Mouse (Mus musculus) T-helper 2 cell (primary cell): ENCODE measurements around the gene Ubtd2.
"Not testable (repeated sequence)": the region's sequence is repeated elsewhere in the genome, so short reads cannot be mapped to it uniquely, and the experiment has no call there.

Experiments used
- in situ Hi-C: fragments of 300-600 bp; cut with MboI, MseI; formaldehyde crosslinking; loops from one replicate; pipeline ENCODE4 v1.15.1; 2025; ENCODE audit warnings: high pct_unique_total_duplicates

Ubtd2 gene

GRCm38 (mm10) chr11:32464282-32464681 lies 9.1 kb downstream of the Ubtd2 start:
- in situ Hi-C loops: no loop called here

DNA sequence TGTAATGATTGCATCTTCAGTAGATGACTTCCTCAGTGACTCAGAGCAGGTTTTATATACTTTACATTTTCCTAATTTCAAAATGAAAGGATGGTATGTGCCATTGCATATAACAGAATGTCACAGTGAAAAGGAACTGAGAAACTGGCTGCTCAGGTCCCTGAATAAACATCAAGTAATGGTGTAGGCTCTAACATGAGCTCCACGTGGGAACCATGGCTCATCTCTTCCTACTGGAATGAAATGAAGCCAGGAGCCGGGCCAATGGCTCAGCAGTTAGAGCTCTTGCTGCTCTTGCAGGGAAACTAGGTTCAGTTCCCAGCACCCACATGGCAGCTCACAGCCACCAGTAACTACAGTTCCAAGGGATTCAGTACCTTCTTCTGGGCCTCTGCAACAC lies 16.8 kb downstream of the Ubtd2 start:
- in situ Hi-C loops: no loop called here

- in situ Hi-C loops: no loop called here
These were observed 19.6 kb downstream of the Ubtd2 start for GRCm38 (mm10) chr11:32474725-32475124.

GRCm38 (mm10) chr11:32475487-32476236 lies 20.5 kb downstream of the Ubtd2 start:
- in situ Hi-C loops: no loop called here

DNA sequence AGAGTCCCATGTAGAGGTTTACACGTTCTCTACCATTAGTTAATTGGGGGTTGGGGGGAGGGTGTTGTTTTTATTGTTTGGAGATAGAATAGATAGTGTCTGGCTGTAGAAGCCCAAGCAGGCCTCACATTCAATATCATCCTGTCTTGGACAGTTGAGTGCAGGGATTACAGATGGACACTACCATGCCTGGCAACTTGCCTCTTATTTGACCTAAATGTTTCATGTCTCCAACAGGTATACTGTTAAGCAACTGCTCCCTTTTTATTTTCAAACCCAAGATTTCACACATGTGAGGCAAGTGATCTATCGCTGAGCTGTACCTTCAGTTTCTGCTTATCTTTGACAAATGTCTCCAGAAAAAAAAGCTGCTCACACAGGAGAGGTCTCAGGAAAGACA lies 26.4 kb downstream of the Ubtd2 start:
- in situ Hi-C loops: no loop called here

DNA sequence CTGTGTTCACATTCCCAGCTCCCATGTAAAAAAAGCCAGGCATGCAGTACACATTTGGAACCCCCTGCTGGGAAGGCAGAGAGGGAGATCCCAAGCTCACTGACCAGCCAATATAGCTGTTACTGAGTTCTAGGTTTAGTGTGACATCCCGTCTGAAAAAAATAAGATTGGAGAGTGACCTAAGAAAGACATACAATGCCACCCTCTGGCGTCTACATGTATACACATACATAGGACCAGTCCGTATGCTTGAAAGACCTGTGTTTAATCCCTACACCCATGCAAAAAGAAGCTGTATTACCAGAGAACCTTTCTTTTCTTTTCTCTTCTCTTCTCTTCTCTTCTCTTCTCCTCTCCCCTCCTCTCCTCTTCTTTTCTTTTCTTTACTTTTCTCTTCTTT lies 30.1 kb downstream of the Ubtd2 start:
- in situ Hi-C loops: no loop called here

GRCm38 (mm10) chr11:32486621-32487020 lies 31.5 kb downstream of the Ubtd2 start:
- in situ Hi-C loops: no loop called here

GRCm38 (mm10) chr11:32487501-32487900 lies 32.3 kb downstream of the Ubtd2 start:
- in situ Hi-C loops: no loop called here

- in situ Hi-C loops: no loop called here
These were observed 33.2 kb downstream of the Ubtd2 start for GRCm38 (mm10) chr11:32488344-32488743.

GRCm38 (mm10) chr11:32488808-32489670 lies 33.9 kb downstream of the Ubtd2 start:
- in situ Hi-C loops: no loop called here

DNA sequence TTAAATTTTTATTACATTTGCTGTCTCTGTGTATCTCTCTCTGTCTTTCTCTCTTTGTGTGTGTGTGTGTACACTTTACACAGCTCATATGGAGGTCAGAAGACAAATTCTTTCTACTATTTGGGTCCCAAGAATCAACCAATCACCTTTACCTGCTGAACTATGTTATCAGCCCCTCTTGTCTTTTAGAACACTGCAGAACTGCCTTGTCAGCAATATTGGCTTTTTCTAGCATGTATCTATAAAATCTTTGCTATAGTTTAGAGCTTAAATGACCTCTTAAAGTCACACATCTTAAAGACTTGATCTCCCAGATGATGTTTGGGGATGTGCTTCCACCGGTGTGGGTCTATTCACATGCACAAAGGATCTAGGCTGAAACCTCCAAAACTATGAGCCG lies 35.9 kb downstream of the Ubtd2 start:
- in situ Hi-C loops: no loop called here

GRCm38 (mm10) chr11:32493312-32493711 lies 38.1 kb downstream of the Ubtd2 start:
- in situ Hi-C loops: no loop called here

- in situ Hi-C loops: no loop called here
These were observed 40.1 kb downstream of the Ubtd2 start for GRCm38 (mm10) chr11:32495283-32495682.

GRCm38 (mm10) chr11:32498757-32499535 lies 43.8 kb downstream of the Ubtd2 start:
- in situ Hi-C loops: no loop called here

DNA sequence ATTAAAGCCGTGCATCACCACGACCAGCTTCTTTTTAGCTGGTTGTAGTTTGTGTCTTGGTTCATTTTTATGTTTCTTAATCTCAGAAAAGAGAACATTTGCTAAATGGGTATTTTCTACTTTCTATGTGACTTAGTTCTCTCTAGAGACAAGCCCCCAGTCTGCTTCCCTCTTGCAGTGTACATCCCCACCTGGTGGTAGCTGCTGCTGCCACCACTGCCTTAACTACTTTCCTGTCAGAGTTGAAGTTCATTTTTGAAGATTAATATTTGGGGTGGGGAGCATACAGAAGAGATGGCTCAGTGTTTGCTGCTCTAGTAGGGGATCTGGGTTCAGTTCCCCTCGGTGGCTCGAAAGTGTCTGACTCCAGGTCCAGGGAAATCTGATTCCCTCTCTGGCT lies 44.8 kb downstream of the Ubtd2 start:
- in situ Hi-C loops: no loop called here

DNA sequence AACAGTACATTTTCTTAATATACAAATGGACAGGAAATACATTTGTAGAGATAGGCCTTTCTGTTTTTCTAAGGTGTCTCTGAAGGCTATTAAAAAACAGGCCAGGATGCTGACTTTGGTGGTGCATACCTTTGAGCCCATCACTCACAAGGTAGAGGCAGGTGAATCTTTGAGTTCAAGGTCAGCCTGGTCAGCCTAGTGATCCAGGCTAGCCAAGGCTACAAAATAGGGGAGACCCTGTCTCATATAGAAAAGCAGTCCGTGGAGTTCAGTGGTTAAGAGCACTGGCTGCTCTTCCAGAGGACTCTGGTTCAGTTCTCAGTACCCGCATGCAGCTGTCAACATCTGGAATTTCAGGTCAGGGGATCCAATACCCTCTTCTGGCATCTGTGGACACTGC lies 48.5 kb downstream of the Ubtd2 start:
- in situ Hi-C loops: no loop called here

- in situ Hi-C loops: no loop called here
These were observed 50.0 kb downstream of the Ubtd2 start for GRCm38 (mm10) chr11:32505091-32505739.

GRCm38 (mm10) chr11:32510930-32511329 lies 55.8 kb downstream of the Ubtd2 start:
- in situ Hi-C loops: no loop called here

DNA sequence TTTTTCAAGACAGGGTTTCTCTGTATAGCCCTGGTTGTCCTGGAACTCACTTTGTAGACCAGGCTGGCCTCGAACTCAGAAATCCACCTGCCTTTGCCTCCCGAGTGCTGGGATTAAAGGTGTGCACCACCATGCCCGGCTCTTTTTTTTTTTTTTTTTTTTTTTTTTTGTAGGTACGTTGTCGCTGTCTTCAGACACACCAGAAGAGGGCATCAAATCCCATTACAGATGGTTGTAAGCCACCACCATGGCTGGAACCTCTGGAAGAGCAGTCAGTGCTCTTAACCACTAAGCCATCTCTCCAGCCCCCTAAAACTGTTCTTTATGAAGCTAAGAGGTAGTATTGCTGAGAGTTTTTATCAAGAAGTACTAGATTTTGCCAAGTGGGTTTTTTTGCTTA lies 59.7 kb downstream of the Ubtd2 start:
- in situ Hi-C loops: not testable (repeated sequence)

DNA sequence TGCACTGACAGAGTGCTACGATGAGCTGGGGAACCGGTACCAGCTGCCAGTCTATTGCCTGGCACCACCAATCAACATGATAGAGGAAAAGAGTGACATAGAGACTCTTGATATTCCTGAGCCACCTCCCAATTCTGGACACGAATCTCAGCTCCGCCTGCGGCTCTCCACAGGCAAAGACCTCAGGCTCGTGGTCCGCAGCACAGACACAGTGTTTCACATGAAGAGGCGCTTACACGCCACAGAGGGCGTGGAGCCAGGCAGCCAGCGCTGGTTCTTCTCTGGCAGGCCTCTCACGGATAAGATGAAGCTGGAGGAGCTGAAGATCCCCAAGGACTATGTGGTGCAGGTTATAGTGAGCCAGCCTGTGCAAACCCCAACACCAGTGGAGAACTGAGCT lies 60.9 kb downstream of the Ubtd2 start:
- in situ Hi-C loops: no loop called here

DNA sequence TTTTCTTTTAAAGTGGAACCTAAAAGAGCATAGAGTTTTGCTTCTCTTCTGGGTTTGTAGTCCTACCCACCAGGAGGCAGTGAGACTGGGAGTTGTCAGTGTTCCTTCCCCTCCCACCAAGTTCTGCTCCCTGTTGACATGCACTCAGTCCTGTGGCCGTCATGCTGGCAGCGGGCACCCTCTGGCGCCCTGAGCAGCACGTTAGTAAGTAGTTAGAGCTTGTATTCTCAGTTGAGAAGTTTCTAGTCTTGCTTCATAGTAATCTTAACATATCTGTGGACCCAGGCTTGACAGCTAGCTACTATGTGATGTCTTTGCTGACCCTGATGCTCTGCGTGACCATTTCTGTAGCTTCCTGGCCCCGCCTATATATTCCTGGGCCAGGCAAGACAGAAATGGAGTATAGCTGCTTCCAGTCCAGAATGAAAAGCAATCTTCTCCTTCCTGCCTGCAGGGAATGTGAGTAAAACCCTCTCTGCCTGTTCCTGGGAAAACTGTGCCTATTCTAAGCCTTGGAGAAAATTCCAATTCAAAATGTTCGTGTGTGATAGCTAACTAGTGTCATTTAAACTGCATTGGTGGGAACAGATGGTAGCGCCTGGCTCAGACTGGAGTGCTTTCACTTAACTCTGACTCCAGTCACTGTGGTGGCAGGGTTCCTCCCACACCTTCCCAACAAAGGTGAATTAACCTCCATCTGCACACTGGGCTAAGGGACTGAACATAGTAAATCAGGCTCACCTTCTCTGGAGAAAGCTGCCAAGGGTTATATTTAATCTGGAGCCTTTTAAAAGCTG lies 61.9 kb downstream of the Ubtd2 start:
- in situ Hi-C loops: no loop called here
